Mouse (Mus musculus): ENCODE results near the gene Bpifb2. TPM values are rescaled to one million over a fixed set of nuclear protein-coding genes. Genes with fewer than 3 reads are reported as not detected.
"Not testable (repeated sequence)": the region's sequence is repeated elsewhere in the genome, so short reads cannot be mapped to it uniquely, and the experiment has no call there.

Gene Bpifb2
- 0.11 and 0.14 TPM in 2 replicates for polyA plus RNA-seq (2015; fragmentation: Nextera tagmentation; extraction: Ambion mirVana)

GRCm38 (mm10) chr2:153874745-153875144 is at the start of gene Bpifb2:
Gene Bpifb2 (plus strand): TSS chr2:153875045.
- H3K36me3 ChIP-seq (ENCODE audit: control insufficient read depth, insufficient read depth, low read length) = no peaks in the 10 kb centered on the region
- no peak within 1 kb of the TSS for H3K4me2 ChIP-seq (ENCODE audit: low read length)
- no peaks in the 10 kb centered on the region for H3K27me3 ChIP-seq (replicated peaks; ENCODE audit: control insufficient read depth, insufficient read depth, low read length)
- H3K9ac ChIP-seq (ENCODE audit: low read depth, low read length) = no peak within 1 kb of the TSS
- no peak within 1 kb of the TSS for H3K4me3 ChIP-seq (ENCODE audit: low read length)
- H3K9me3 ChIP-seq (ENCODE audit: control insufficient read depth, low read length) = no peaks in the 10 kb centered on the region
- no peaks in the 10 kb centered on the region for H3K4me1 ChIP-seq (ENCODE audit: control insufficient read depth, insufficient read depth, low read depth, low read length)
- H3K27ac ChIP-seq (ENCODE audit: low read depth, low read length) = no peak within 1 kb of the TSS
- WGBS = 64% methylated on average over 9 of the region's 9 CpGs
- ATAC-seq = no peak

GRCm38 (mm10) chr2:153825900-153826299 is 48.9 kb upstream of the Bpifb2 start:
- not testable (repeated sequence) for ATAC-seq; H3K9me3 ChIP-seq (ENCODE audit: control insufficient read depth, low read length); H3K27me3 ChIP-seq (replicated peaks; ENCODE audit: control insufficient read depth, insufficient read depth, low read length); H3K4me1 ChIP-seq (ENCODE audit: control insufficient read depth, insufficient read depth, low read depth, low read length); H3K9ac ChIP-seq (ENCODE audit: low read depth, low read length); H3K4me3 ChIP-seq (ENCODE audit: low read length); H3K4me2 ChIP-seq (ENCODE audit: low read length); H3K27ac ChIP-seq (ENCODE audit: low read depth, low read length); H3K36me3 ChIP-seq (ENCODE audit: control insufficient read depth, insufficient read depth, low read length)
- 55% methylated on average over 32 of the region's 32 CpGs for WGBS

- no peak for ATAC-seq
- WGBS = 86% methylated on average over 8 of the region's 8 CpGs
These were observed 47.5 kb upstream of the Bpifb2 start for GRCm38 (mm10) chr2:153827171-153827830.

GRCm38 (mm10) chr2:153828704-153829103 is 46.1 kb upstream of the Bpifb2 start:
- H3K4me3 ChIP-seq (ENCODE audit: low read length) = no peak overlapping the region
- H3K27ac ChIP-seq (ENCODE audit: low read depth, low read length) = no peak overlapping the region
- no peak overlapping the region for H3K4me2 ChIP-seq (ENCODE audit: low read length)
- H3K9ac ChIP-seq (ENCODE audit: low read depth, low read length) = no peak overlapping the region
- H3K4me1 ChIP-seq (ENCODE audit: control insufficient read depth, insufficient read depth, low read depth, low read length) = no peaks in the 10 kb centered on the region
- no peaks in the 10 kb centered on the region for H3K9me3 ChIP-seq (ENCODE audit: control insufficient read depth, low read length)
- no peak for ATAC-seq
- no peaks in the 10 kb centered on the region for H3K36me3 ChIP-seq (ENCODE audit: control insufficient read depth, insufficient read depth, low read length)
- no peaks in the 10 kb centered on the region for H3K27me3 ChIP-seq (replicated peaks; ENCODE audit: control insufficient read depth, insufficient read depth, low read length)
- WGBS = 86% methylated on average over 7 of the region's 7 CpGs

More at GRCm38 (mm10) chr2:153827171-153827830, 47.5 kb upstream of the Bpifb2 start:
- Histone ChIP-seq H3K9ac (ENCODE audit: low read depth, low read length) (no peak overlapping the region; the same call in 1 of the 2 replicates), H3K4me1 (ENCODE audit: control insufficient read depth, insufficient read depth, low read depth, low read length) (no peaks in the 10 kb centered on the region), H3K27ac (ENCODE audit: low read depth, low read length) (no peak overlapping the region), H3K9me3 (ENCODE audit: control insufficient read depth, low read length) (no peaks in the 10 kb centered on the region), H3K4me3 (ENCODE audit: low read length) (no peak overlapping the region), H3K4me2 (ENCODE audit: low read length) (no peak overlapping the region), H3K36me3 (ENCODE audit: control insufficient read depth, insufficient read depth, low read length) (no peaks in the 10 kb centered on the region), H3K27me3 (replicated peaks; ENCODE audit: control insufficient read depth, insufficient read depth, low read length) (no peaks in the 10 kb centered on the region)

GRCm38 (mm10) chr2:153833291-153833690 is 41.6 kb upstream of the Bpifb2 start:
- WGBS = 89% methylated on average over 8 of the region's 8 CpGs
- Histone ChIP-seq H3K4me2 (ENCODE audit: low read length) (no peak overlapping the region), H3K27me3 (replicated peaks; ENCODE audit: control insufficient read depth, insufficient read depth, low read length) (no peaks in the 10 kb centered on the region), H3K4me3 (ENCODE audit: low read length) (no peak overlapping the region), H3K27ac (ENCODE audit: low read depth, low read length) (no peak overlapping the region), H3K9me3 (ENCODE audit: control insufficient read depth, low read length) (no peaks in the 10 kb centered on the region), H3K36me3 (ENCODE audit: control insufficient read depth, insufficient read depth, low read length) (no peaks in the 10 kb centered on the region), H3K4me1 (ENCODE audit: control insufficient read depth, insufficient read depth, low read depth, low read length) (no peaks in the 10 kb centered on the region), H3K9ac (ENCODE audit: low read depth, low read length) (no peak overlapping the region)
- no peak for ATAC-seq

- no peak overlapping the region for H3K27ac ChIP-seq (ENCODE audit: low read depth, low read length)
- 84% methylated on average over 8 of the region's 8 CpGs for WGBS
- no peak overlapping the region for H3K9ac ChIP-seq (ENCODE audit: low read depth, low read length)
- H3K4me1 ChIP-seq (ENCODE audit: control insufficient read depth, insufficient read depth, low read depth, low read length) = no peaks in the 10 kb centered on the region
- H3K9me3 ChIP-seq (ENCODE audit: control insufficient read depth, low read length) = no peaks in the 10 kb centered on the region
- H3K27me3 ChIP-seq (replicated peaks; ENCODE audit: control insufficient read depth, insufficient read depth, low read length) = no peaks in the 10 kb centered on the region
- H3K4me3 ChIP-seq (ENCODE audit: low read length) = no peak overlapping the region
- ATAC-seq = no peak
- no peaks in the 10 kb centered on the region for H3K36me3 ChIP-seq (ENCODE audit: control insufficient read depth, insufficient read depth, low read length)
- H3K4me2 ChIP-seq (ENCODE audit: low read length) = no peak overlapping the region
These were observed 32.0 kb upstream of the Bpifb2 start for GRCm38 (mm10) chr2:153842854-153843253.

GRCm38 (mm10) chr2:153848389-153848788 is 26.5 kb upstream of the Bpifb2 start:
- ATAC-seq = no peak
- H3K4me1 ChIP-seq (ENCODE audit: control insufficient read depth, insufficient read depth, low read depth, low read length) = no peaks in the 10 kb centered on the region
- no peak overlapping the region for H3K27ac ChIP-seq (ENCODE audit: low read depth, low read length)
- H3K27me3 ChIP-seq (replicated peaks; ENCODE audit: control insufficient read depth, insufficient read depth, low read length) = no peaks in the 10 kb centered on the region
- no peak overlapping the region for H3K9ac ChIP-seq (ENCODE audit: low read depth, low read length)
- H3K36me3 ChIP-seq (ENCODE audit: control insufficient read depth, insufficient read depth, low read length) = no peaks in the 10 kb centered on the region
- H3K4me2 ChIP-seq (ENCODE audit: low read length) = no peak overlapping the region
- H3K9me3 ChIP-seq (ENCODE audit: control insufficient read depth, low read length) = no peaks in the 10 kb centered on the region
- no peak overlapping the region for H3K4me3 ChIP-seq (ENCODE audit: low read length)
- 77% methylated on average over 3 of the region's 3 CpGs for WGBS

- no peak overlapping the region for H3K4me2 ChIP-seq (ENCODE audit: low read length)
- no peak overlapping the region for H3K9ac ChIP-seq (ENCODE audit: low read depth, low read length)
- H3K4me3 ChIP-seq (ENCODE audit: low read length) = no peak overlapping the region
- no peak overlapping the region for H3K27ac ChIP-seq (ENCODE audit: low read depth, low read length)
- no peaks in the 10 kb centered on the region for H3K9me3 ChIP-seq (ENCODE audit: control insufficient read depth, low read length)
- no peaks in the 10 kb centered on the region for H3K27me3 ChIP-seq (replicated peaks; ENCODE audit: control insufficient read depth, insufficient read depth, low read length)
- no peak for ATAC-seq
- 89% methylated on average over 6 of the region's 6 CpGs for WGBS
- no peaks in the 10 kb centered on the region for H3K36me3 ChIP-seq (ENCODE audit: control insufficient read depth, insufficient read depth, low read length)
- H3K4me1 ChIP-seq (ENCODE audit: control insufficient read depth, insufficient read depth, low read depth, low read length) = no peaks in the 10 kb centered on the region
These were observed 24.4 kb upstream of the Bpifb2 start for GRCm38 (mm10) chr2:153850351-153851029.

GRCm38 (mm10) chr2:153851030-153851360 is 23.9 kb upstream of the Bpifb2 start:
- no peak for ATAC-seq

More at GRCm38 (mm10) chr2:153851030-153851360, 23.9 kb upstream of the Bpifb2 start:
- Histone ChIP-seq H3K36me3 (ENCODE audit: control insufficient read depth, insufficient read depth, low read length) (no peaks in the 10 kb centered on the region), H3K9ac (ENCODE audit: low read depth, low read length) (no peak overlapping the region), H3K4me1 (ENCODE audit: control insufficient read depth, insufficient read depth, low read depth, low read length) (no peaks in the 10 kb centered on the region), H3K4me2 (ENCODE audit: low read length) (no peak overlapping the region), H3K9me3 (ENCODE audit: control insufficient read depth, low read length) (no peaks in the 10 kb centered on the region), H3K27ac (ENCODE audit: low read depth, low read length) (no peak overlapping the region), H3K4me3 (ENCODE audit: low read length) (no peak overlapping the region), H3K27me3 (replicated peaks; ENCODE audit: control insufficient read depth, insufficient read depth, low read length) (no peaks in the 10 kb centered on the region)
- WGBS = 53% methylated on average over 4 of the region's 4 CpGs

Data from hindbrain, embryonic 16.5 days (tissue).